Mouse (Mus musculus): ENCODE data around the gene Art3.
"Not testable (repeated sequence)": the region's sequence is repeated elsewhere in the genome, so short reads cannot be mapped to it uniquely, and the experiment has no call there.

The Art3 gene

DNA sequence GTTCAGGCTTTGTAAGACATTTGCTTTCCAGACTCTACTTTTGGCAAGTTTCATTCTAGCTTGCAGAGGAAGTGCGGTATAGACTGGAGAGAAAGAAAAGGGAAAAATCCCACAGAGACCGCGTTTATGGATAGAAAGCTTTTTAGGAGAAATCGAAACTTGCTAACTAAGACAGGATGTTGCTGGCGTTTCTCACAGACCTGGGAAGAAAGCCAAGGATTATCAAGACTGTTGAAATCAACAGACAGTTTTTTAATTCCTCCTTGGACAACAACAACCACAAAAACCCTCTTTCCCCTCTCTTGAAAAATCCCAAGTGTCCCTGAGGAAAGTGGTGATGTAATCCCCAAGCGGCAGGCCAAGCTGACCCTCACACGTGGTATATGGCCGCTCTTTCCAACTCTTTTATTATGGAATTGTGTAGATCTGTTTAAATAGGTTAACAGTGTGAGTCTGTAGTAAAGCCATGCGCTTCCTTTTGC lies 773 bp downstream of the Art3 start:
- intact Hi-C loops (cut with DNase I): no loop called here

DNA sequence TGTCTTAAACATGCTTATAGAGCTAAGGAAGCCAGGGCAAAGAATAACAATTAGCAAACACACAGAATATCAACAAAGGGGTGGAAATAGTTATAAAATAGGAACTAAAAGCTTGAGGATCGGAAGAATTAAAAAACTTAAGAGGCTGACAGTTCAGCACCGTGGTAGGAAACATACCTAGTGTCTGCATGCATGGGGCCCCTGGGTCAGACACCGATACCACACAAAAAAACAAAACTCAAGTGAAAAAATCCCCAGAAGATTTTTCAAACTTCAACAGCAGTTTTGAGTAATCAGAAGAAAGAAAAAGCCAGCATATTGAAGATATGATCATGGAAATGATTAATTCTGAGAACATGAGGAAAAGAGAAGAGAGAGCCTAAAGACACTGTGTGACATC lies 5.1 kb downstream of the Art3 start:
- intact Hi-C loops (cut with DNase I): no loop called here

DNA sequence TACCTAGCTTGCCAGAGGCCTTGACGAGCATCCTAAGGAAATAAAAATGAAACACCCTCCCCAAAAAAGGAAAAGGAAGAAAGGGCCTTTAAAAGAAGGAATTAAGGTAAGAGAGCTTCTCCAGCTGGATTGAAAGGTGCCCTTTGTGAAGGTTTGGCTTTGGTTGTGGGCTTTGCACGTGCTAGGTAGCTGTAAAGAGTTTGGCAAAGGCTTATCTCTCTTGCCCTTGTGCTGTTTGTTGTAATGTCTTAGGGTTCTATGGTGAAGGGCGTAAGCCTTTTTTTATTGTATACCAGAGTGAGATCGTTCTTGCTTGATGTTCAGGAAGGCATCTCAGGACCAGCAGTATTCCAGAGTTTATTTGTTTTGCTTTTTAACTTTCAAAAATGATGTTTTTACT lies 9.0 kb downstream of the Art3 start:
- intact Hi-C loops (cut with DNase I): no loop called here

DNA sequence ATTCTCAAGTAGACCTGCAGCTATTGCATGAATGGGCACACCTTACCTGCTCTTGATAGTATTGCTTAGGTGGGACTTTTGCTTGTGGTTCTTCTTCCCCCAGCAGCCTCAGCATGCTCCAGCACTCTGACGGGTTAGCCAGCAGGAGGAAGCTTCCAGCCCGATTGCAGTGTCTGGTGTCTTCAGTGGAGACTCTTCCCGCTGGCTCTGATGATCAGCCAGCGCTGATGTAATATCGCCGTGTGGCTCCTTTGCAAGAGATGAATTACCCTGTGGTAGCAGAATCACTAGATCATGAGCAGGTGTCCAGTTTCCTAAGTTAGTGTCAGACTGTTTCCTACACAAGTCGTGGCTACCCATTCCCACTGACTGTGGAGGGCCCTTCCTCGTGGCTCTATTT lies 13.4 kb downstream of the Art3 start:
- intact Hi-C loops (cut with DNase I): no loop called here

DNA sequence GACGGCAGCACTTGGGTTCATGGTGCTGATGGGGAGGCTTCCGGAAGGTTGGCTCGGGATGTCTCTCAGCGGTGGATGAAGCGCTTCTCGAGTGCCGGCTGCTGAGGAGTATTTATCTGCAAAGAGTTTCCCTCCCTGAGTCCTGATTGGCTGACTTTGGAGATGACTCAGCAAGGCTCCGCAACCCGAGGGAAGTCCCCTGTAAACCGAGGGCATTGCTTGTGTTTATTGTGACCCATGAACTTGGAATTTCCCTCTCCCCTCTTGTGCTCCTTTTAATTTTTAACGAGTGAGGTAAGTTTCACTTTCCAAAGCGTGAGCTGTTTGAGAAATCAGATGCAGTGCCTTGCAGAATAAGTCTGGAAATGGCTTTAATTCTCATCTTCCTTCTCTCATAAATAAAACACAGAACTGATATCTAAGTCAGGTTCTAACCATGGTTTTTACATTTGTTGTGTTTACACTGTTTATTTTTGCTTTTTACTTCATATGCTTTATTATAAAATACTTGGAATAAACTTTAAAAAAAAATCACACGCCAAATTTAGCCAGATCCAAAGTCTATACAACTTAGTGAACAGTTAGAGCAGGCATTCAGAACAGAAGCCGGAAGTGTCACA lies 17.3 kb downstream of the Art3 start, which contains the start of gene Cxcl10:
TSS of gene Cxcl10 (minus strand) at position 96 of the 620 bp plus-strand sequence.
- intact Hi-C loops (cut with DNase I): no loop called here

DNA sequence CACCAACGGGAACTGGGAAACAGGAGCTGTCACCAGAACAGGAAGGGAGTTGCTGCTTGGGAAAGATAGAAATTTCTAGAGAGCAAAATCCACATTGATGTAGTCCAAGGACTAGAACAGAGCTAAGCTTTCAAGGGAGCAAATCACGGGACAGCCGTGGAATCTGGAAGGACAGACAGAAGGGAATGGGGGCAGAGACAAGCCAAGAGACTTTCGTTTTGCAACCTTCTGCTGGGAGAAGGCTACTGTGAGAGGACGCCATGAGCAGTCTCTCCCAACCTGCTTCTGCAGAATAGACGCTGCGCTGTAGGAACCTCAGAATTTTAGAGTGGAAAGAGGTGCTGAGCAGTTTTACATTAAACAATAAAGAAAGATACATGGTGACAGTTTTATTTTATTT lies 18.1 kb downstream of the Art3 start:
- intact Hi-C loops (cut with DNase I): no loop called here

DNA sequence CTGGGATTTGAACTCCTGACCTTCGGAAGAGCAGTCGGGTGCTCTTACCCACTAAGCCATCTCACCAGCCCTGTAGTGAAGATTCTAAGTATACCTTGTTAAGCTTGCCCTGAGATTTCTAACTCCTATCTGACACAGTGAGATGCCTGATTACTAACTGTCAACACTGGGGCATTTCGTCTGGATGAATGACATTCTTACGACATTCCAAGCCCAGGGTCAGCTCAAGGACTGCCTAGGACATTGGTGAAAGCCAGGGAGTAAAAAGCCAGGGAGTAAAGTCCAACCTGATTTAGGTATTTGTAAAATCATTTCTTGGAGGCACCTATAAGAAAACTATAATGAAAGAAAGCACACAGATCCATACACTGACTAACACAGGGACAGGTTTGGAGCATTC lies 21.1 kb downstream of the Art3 start:
- intact Hi-C loops (cut with DNase I): not testable (repeated sequence)

DNA sequence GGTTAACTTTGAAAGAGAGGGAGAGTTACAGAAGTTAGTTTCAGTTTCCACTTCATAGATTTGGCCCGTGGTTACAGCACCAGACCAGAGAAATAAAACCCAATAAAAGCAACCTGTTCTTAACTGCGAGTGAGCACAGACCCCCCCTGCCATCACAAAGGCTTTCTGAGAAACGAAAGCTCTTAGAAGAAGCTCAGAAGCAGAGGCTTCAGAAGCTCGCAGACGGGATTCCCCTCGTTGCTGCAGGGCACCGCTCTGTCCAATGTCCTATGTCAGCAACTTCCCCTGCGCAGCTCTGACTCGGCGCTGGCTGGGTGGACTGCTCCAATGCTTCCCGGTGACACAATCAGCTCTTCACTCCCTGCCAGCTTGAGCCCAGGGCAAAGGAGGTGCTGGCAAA lies 21.9 kb downstream of the Art3 start:
- intact Hi-C loops (cut with DNase I): no loop called here

DNA sequence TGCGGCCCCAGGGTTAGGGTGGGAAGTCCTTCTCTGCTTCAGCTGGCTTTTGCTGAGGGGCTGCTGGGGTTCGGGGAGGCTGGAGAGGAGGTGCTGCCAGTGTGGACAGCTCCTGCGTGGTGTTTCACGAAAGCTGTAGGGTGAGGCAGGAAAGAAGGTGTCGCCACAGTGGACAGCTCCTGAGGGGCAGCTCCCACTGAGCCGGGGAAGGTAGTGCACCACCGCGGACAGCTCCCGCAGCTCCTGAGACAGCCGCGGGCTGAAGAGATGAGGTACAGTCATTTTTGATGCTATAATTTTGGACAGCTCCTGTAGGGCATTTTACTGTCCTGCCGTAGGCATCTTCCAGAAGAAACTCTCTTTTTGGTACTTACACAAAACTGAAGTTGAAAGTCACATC lies 26.4 kb downstream of the Art3 start:
- intact Hi-C loops (cut with DNase I): no loop called here

DNA sequence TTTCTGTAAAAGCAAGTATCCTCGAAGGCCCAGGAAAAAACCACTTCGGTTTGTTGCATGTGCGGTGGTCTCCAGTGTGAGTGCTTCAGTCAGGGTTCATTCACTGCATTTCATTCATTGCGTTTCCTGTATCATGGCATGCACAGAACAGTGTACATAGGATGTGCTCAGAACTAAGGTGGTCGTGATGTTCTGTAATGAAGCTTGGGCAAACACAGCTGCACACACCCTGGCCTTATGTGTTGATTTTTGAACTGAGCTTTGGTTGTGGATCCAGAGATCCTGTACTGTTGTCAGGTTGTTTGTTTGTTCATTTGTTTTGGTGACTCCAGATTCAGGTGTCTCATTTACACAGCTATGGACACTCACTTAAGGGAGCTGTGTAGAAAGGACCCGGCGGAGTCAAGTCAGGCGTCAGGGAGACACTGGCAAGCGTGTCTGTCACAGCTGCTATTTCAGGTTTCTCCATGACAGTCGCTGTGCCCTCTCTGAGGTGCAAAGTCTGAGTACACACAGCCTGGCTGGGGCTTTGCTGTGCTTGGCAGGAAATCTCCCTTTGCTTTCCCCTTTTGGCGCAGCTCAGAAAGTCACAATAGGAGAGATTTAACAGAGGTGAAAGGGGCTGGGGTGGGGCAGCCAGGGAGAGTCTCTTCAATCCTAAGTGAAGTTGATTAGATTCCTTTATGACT lies 27.3 kb downstream of the Art3 start:
- intact Hi-C loops (cut with DNase I): no loop called here

DNA sequence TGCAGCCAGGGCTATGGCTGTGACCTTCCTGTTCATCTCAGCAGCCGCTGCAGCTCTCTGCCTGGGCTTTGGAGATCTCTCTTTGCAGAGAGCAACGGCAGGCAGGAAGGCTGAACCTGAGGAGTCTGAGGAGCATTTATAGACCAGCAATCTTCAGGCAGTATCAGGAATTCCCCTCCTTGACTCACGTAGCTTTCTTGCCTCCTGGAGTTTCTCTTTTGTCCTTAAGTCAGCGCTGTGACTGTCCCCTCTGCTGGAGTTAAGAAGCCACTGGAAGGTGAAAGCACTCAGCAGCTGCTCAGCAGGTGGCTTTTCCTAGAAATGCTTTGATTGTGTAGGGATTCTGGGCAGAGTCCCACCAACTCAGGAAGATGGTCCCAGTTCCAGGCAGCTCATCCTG lies 31.6 kb downstream of the Art3 start:
- intact Hi-C loops (cut with DNase I): no loop called here

DNA sequence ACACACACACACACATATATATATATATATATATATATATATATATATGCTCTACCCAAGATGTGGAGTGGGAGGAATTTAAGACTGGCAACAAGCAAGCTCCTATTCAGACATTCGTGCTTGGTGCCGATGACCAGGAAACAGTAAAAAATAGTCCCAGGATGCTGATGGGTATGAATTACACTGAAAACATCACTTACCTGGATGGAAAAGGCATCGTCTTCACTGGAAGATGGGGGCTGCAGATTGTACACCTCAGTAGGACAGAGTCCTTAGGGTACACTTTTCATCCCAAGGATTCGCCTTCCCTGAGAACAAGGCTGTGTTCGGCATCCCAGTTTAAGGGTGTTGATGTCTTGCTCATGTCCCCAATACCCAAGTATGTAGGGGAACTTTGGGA lies 32.4 kb downstream of the Art3 start:
- intact Hi-C loops (cut with DNase I): no loop called here

DNA sequence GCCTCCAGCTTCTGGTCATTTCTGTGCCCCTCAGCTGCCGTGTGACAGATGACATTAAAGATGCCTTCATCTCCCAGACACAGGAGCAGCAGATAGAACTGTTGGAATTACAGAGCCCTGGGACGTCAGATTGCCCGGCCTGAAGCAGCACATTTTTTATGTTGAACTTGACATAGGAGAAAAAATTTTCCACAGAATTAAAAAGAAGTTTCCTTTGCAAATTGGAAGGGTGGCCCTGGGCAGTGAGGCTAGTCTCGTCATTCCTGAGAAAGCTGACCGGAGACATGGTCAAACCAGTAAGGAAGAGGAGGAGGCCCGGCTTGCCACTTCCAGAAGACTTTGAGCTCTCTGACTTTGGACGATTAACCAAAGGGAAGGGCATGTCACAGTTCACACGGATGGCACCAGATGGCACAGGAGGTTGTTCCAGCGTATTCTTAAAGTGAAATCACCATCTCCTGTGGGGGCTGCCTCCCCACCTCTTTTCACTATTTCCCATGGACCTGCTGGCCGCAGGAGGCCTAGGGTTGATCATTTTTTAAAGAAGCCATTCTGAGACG lies 33.6 kb downstream of the Art3 start:
- intact Hi-C loops (cut with DNase I): no loop called here

DNA sequence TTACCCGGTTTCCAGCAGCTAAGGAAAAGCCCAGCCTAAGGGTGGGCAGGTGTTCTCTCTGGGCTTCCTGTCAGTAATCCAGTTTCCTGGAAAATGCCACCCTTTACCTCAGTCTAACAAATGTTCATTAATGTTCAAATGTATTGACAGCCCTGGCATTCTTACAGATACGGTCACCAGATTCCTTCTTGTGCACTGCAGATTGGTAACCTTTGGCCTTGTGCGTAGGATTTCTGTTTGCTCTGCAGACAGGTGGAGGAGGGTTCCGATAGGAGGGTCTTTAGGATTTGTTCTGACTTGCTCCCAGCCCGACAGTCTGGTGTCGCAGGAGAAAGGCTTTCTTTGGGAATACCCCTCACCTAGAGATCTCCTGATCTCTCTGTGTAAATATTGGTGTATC lies 34.9 kb downstream of the Art3 start:
- intact Hi-C loops (cut with DNase I): no loop called here

DNA sequence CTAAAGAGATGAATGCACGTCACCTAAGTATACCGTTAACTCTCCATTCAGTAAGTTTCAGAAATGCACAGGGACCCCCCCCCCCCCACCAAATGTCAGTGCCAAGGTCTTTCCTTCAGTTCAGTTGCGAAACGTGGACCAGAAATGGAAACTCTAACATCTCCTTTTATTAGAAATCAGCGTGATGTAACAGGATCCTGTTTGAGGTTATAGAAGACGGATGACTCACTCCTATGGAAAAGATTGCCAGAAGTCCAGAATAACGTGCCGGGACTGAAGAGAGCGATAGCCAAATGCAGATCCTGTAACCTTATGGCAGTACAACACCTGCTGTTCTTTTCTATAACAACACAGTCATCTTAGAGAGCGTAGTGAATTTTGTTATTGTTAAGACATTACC lies 36.8 kb downstream of the Art3 start:
- intact Hi-C loops (cut with DNase I): no loop called here

DNA sequence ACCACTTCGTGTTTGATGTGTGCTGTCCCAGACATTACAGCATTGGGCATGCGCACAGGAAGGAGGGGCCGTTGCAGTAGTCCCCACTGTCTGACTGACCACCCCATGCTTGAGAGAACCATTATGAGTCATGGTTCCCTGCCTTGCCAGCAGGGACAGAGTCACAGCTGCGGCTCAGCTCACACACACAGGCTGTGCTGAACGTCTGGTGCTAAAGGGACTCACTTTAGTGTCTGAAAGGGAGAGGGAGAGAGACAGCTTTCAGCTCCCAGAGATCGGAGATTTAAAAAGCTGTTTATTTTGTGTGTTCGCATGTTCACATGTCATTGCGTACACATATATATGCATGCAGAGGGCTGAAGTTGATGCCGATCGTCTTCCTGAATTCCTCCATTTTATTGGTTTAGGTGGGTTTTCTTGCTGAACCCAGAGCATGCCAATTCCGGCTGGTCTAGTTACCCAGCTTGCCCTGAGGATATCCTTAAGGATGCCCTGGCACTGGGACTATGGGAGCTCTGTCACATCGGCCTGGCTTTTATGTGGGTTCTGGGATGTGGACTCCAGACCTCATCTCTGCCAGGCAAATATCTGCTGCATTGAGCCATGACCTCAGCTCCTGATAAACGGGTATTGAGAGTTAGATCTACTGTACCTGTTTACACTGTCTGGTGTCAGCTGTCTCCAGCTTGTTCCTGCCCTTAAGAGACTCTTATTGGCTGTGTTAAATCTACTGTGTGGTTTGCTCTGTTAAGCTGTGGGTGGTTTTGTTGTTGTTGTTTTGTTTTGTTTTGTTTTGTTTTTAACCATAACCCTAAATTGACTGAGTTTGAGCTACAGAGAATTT lies 37.7 kb downstream of the Art3 start:
- intact Hi-C loops (cut with DNase I): no loop called here

DNA sequence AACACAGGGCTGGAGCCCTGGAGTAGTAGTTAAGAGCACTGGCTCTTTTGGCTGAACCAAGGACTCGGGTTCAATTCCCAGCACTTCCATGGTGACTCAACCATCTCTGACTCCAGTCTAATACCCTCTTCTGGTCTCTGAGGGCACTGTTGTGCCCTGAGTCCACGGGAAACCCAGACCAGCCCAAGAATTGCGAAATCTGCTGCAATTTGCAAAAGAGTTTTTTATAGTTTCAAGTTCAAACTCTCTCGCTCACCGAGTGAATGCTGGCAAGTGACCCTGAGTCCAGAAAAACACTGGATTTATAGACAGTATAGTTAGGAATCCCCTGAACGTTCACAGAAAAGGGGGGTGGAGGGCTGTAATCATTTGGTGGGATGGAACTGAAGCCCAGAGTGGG lies 38.8 kb downstream of the Art3 start:
- intact Hi-C loops (cut with DNase I): no loop called here

DNA sequence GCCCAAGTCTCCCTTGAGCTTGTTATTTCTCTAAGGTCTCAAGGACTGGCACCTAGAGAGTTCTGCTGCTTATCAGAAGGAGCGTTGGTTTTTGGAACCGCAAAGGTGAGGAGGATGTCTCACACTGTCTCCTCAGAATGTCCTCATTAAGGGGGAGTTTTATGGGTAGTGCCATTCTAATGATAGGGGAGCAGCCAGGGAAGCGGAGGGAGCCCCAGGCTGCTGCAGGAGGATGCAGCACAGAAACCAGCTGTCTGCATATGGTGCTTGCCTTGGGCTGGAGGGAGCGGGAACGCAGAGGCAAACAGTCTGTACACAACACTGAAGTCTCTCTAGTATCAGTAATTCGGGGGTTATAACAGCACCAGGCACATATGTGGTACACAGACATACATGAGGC lies 39.3 kb downstream of the Art3 start:
- intact Hi-C loops (cut with DNase I): no loop called here

DNA sequence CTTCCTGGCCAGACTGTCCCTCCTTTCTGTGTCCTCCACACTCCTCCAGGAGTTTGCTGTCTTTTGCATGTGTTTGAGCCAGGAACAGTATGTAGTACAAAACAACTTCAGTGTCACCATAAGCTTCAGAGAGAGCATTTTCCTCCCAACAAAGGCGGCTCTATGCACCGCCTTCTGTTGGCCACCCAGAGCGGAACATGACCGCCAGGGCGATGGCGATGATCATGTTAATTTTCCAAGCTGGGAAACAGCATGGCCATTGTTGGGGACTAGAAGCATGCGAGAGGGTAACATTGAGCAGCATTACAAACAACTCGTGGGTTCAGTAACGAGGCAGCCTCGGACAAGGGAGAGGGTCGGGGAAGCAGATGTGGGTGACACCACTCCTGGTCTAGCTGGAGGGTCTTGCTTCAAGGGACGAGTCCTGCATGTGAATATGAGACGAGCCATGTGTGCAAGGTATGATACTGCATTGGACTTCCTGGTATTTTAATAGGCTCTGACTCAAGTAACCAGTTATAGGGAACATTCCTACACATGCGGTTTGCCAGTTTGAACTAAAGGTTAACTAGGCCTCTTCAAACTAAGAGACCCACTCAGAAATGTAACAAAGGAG lies 39.8 kb downstream of the Art3 start:
- intact Hi-C loops (cut with DNase I): no loop called here

DNA sequence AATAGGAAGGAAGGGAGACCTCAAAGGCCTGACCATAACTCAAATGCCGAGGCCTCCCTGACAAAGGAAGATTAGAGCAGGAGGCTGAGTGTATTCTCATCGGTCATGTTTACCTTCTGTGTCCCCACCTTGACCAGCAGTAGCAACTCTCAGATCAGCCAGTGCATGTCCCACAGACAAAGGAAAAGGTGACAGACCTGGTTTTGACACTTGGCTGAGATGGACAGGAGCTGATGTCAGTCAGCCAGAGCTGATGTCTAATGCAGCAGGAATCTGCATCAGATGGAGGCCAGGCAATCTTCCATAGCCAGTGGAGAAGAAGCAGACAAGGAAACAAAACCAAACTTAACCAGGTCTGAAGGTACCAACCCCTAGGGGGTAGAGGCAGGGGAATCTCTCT lies 41.0 kb downstream of the Art3 start:
- intact Hi-C loops (cut with DNase I): no loop called here

DNA sequence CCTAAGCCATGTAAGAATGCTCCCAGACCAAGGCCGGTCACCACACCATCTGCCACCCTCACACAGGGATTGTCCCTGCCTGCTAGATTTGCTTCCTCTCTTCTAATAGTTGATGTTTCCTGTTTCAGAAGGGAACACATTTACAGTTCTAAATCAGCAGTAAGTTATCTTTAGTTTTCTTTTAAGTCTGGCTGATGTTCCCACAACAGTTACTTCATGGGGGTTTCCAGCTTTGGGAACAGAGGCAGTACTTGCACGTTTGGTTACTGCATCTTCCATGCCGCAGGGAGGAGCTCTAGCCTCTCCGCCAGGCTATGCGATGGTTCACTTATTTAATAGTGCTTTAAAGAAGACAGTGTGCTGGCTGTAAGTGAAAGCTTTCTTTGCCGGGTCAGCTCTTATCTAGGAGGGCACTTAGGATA lies 43.1 kb downstream of the Art3 start:
- intact Hi-C loops (cut with DNase I): no loop called here

DNA sequence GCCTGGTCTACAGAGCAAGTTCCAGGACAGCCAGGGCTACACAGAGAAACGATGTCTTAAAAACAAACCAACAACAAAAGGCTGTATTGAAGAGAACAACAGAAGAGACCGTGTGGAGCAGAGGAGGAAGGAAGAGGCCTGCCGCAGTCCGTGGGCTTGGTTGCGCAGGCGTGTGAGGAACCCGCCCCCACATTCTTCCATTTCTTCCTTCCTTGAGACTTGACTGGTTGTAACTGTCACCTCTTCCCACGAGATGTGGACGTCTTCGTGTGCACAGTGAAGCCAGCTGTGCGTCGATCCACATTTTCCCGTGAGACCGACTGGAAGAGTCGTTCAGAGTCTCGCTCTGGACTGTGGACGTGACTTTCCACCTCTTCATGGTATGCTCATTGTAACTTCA lies 43.7 kb downstream of the Art3 start:
- intact Hi-C loops (cut with DNase I): no loop called here

Measured in adrenal gland (tissue).